Mouse (Mus musculus) left cerebral cortex, adult 11 months (tissue): ENCODE results near the gene Tspan33.
"Not testable (repeated sequence)": the region's sequence is repeated elsewhere in the genome, so short reads cannot be mapped to it uniquely, and the experiment has no call there.

ENCODE experiments used
- DNase-seq: peaks from one replicate; pipeline ENCODE4 v3.0.0; 2022; ENCODE audit warnings: low spot score

Tspan33 gene

GRCm38 (mm10) chr6:29693953-29694352 is at the start of gene Tspan33:
Tspan33 (plus strand) TSS chr6:29694222.
- peak; percentile 87 for DNase-seq

- peak; percentile 74 for DNase-seq
Measured at GRCm38 (mm10) chr6:29649494-29650169, 44.4 kb upstream of the Tspan33 start.

GRCm38 (mm10) chr6:29650170-29650549 is 43.9 kb upstream of the Tspan33 start:
- no peak for DNase-seq

GRCm38 (mm10) chr6:29653271-29653670 is 40.8 kb upstream of the Tspan33 start:
- no peak for DNase-seq

GRCm38 (mm10) chr6:29658626-29659475 is 35.2 kb upstream of the Tspan33 start:
- no peak for DNase-seq

- DNase-seq: no peak
Measured at GRCm38 (mm10) chr6:29659964-29660363, 34.1 kb upstream of the Tspan33 start.

GRCm38 (mm10) chr6:29660662-29661307 is 33.2 kb upstream of the Tspan33 start:
- DNase-seq: no peak

GRCm38 (mm10) chr6:29667266-29667665 is 26.8 kb upstream of the Tspan33 start:
- DNase-seq: no peak

- DNase-seq: no peak
Measured at GRCm38 (mm10) chr6:29671741-29672140, 22.3 kb upstream of the Tspan33 start.

GRCm38 (mm10) chr6:29672563-29673411 is 21.2 kb upstream of the Tspan33 start:
- no peak for DNase-seq

GRCm38 (mm10) chr6:29673739-29674138 is 20.3 kb upstream of the Tspan33 start:
- no peak for DNase-seq

- not testable (repeated sequence) for DNase-seq
Measured at GRCm38 (mm10) chr6:29679947-29680550, 14.0 kb upstream of the Tspan33 start.

GRCm38 (mm10) chr6:29681853-29682252 is 12.2 kb upstream of the Tspan33 start:
- DNase-seq: no peak

- no peak for DNase-seq
Measured at GRCm38 (mm10) chr6:29684686-29685085, 9.3 kb upstream of the Tspan33 start.

- no peak for DNase-seq
Measured at GRCm38 (mm10) chr6:29685952-29686351, 8.1 kb upstream of the Tspan33 start.

- DNase-seq: no peak
Measured at GRCm38 (mm10) chr6:29689458-29689857, 4.6 kb upstream of the Tspan33 start.

- DNase-seq: no peak
Measured at GRCm38 (mm10) chr6:29694375-29695289, 610 bp downstream of the Tspan33 start.

GRCm38 (mm10) chr6:29695290-29695674 is 1.3 kb downstream of the Tspan33 start:
- no peak for DNase-seq

- no peak for DNase-seq
Measured at GRCm38 (mm10) chr6:29695975-29696374, 2.0 kb downstream of the Tspan33 start.

- DNase-seq: no peak
Measured at GRCm38 (mm10) chr6:29697139-29697538, 3.1 kb downstream of the Tspan33 start.
